In the genomic region with DNA sequence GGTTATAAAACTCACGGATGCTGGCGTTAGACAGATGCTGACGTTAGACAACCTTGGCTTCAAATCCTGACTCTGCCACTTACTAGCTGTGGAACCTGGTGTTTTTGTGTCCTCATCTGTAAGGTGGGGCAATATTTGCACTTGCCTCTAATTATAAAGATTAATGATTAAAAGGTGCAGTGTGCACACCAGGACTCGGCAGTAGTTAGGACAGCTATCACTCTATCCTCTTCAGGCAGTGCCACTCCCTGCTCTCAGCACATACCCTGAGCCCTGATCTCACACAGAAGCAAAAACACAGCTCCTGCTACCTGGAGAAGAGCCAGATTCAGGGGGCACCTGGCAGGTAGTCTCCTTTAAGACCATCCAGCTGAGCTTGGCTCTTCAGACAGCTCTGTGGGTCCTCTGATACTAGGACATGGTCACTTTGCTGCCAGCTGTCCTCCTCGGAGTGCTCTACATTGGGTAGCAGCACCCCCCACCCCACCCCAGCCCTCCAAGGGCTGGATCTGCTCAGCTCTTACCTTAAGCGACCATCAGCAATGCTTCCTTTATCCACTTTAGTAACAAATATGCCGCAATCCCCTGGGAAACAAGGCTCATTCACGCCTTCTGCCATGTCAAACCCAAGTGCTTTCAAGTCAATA, we compare ENCODE assay signal across 19 mouse cellular contexts.
"Had no signal": no experiment of that assay in that cellular context is flagged by ENCODE, and none has a peak within 500 bp of the region (broad histone marks: within the 10 kb centered on the region; RNA-seq: fewer than 3 reads in every experiment).

No protein-coding gene starts in this region.

- ATAC-seq: hindbrain, embryonic 16.5 days had no signal

- H3K36me3 ChIP-seq: liver, embryonic 15.5 days had no signal

- DNase-seq: kidney, adult 2 months; kidney, postnatal 25 days; layer of hippocampus, adult 9-11 months; lung, adult 2 months; lung, postnatal 36 days; midbrain, embryonic 14.5 days; right cerebral cortex, adult 18-20 months; right cerebral cortex, postnatal 14 days; right cerebral cortex, postnatal 4 days; spleen, adult 18-20 months; thymus, postnatal 36 days had no signal

- H3K9ac ChIP-seq: limb, embryonic 13.5 days; liver, embryonic 15.5 days had no signal

- H3K4me3 ChIP-seq: layer of hippocampus, adult 2 months; limb, embryonic 10.5 days; limb, embryonic 13.5 days; liver, embryonic 15.5 days had no signal

- H3K27ac ChIP-seq: kidney, postnatal 0 days; limb, embryonic 10.5 days; limb, embryonic 13.5 days; liver, embryonic 15.5 days had no signal

- H3K27me3 ChIP-seq: limb, embryonic 13.5 days; liver, embryonic 15.5 days had no signal

- H3K9me3 ChIP-seq: limb, embryonic 10.5 days; limb, embryonic 13.5 days; liver, embryonic 15.5 days had no signal

- H3K4me2 ChIP-seq: limb, embryonic 13.5 days; liver, embryonic 11.5 days; liver, embryonic 15.5 days; midbrain, embryonic 11.5 days had no signal

- H3K4me1 ChIP-seq: limb, embryonic 10.5 days; limb, embryonic 13.5 days; liver, embryonic 15.5 days had no signal
